Mouse (Mus musculus) heart, adult 10 weeks (tissue): ENCODE measurements around the gene Mnx1. TPM values are rescaled to one million over a fixed set of nuclear protein-coding genes. Genes with fewer than 3 reads are reported as not detected.

Experiments used
- polyA plus RNA-seq: library from polyadenylated mRNA; stranded (reverse); fragments of 350-450 nt; fragmentation: Illumina TruSeq; extraction: RNeasy Lipid Tissue Mini Kit (QIAGEN cat#74804); gene quantifications from one replicate; pipeline ENCODE4 v1.2.3, GENCODE M21; 2014; ENCODE audit warnings: low read depth, low replicate concordance

The Mnx1 gene
- polyA plus RNA-seq: not detected

GRCm38 (mm10) chr5:29478208-29479197 is at the start of gene Mnx1:
Gene Mnx1 (minus strand): TSS chr5:29478470.

GRCm38 (mm10) chr5:29434228-29434871 is 43.9 kb downstream of the Mnx1 start, which contains the start of gene Nom1:
Gene Nom1 (plus strand): TSS chr5:29434664.

Other genes starting within 250 kb of the Mnx1 start
- gene Lmbr1, start 100.1 kb downstream of the Mnx1 start, polyA plus RNA-seq: 9.0 TPM
- 18.0 TPM for gene Nom1, start 43.8 kb downstream of the Mnx1 start, polyA plus RNA-seq
- 31.8 TPM for gene Ube3c, start 90.8 kb upstream of the Mnx1 start, polyA plus RNA-seq